Mouse (Mus musculus): ENCODE measurements around the gene AI661453.

The AI661453 gene

GRCm38 (mm10) chr17:47465016-47465415 lies 28.6 kb downstream of the AI661453 start:
- no peak for DNase-seq (ENCODE audit: low read depth, low spot score)

- DNase-seq (ENCODE audit: low read depth, low spot score): no peak
Measured at GRCm38 (mm10) chr17:47466284-47466683, 29.9 kb downstream of the AI661453 start.

GRCm38 (mm10) chr17:47467659-47468058 lies 31.2 kb downstream of the AI661453 start:
- no peak for DNase-seq (ENCODE audit: low read depth, low spot score)

- no peak for DNase-seq (ENCODE audit: low read depth, low spot score)
Measured at GRCm38 (mm10) chr17:47468063-47468462, 31.6 kb downstream of the AI661453 start.

- DNase-seq (ENCODE audit: low read depth, low spot score): no peak
Measured at GRCm38 (mm10) chr17:47468466-47468865, 32.1 kb downstream of the AI661453 start.

- no peak for DNase-seq (ENCODE audit: low read depth, low spot score)
Measured at GRCm38 (mm10) chr17:47469642-47470041, 33.2 kb downstream of the AI661453 start.

GRCm38 (mm10) chr17:47470121-47470520 lies 33.7 kb downstream of the AI661453 start:
- DNase-seq (ENCODE audit: low read depth, low spot score): no peak

- DNase-seq (ENCODE audit: low read depth, low spot score): no peak
Measured at GRCm38 (mm10) chr17:47470686-47471085, 34.3 kb downstream of the AI661453 start.

- DNase-seq (ENCODE audit: low read depth, low spot score): no peak
Measured at GRCm38 (mm10) chr17:47472435-47473350, 36.3 kb downstream of the AI661453 start.

GRCm38 (mm10) chr17:47473434-47473974 lies 37.1 kb downstream of the AI661453 start:
- peak; percentile 73 for DNase-seq (ENCODE audit: low read depth, low spot score)

- DNase-seq (ENCODE audit: low read depth, low spot score): no peak
Measured at GRCm38 (mm10) chr17:47474250-47474649, 37.8 kb downstream of the AI661453 start.

GRCm38 (mm10) chr17:47475181-47475580 lies 38.8 kb downstream of the AI661453 start:
- DNase-seq (ENCODE audit: low read depth, low spot score): no peak

- peak; percentile 31 for DNase-seq (ENCODE audit: low read depth, low spot score)
Measured at GRCm38 (mm10) chr17:47475714-47476113, 39.3 kb downstream of the AI661453 start.

- no peak for DNase-seq (ENCODE audit: low read depth, low spot score)
Measured at GRCm38 (mm10) chr17:47479887-47480286, 43.5 kb downstream of the AI661453 start.

- DNase-seq (ENCODE audit: low read depth, low spot score): peak; percentile 51
Measured at GRCm38 (mm10) chr17:47482401-47482800, 46.0 kb downstream of the AI661453 start.

- peak; percentile 45 for DNase-seq (ENCODE audit: low read depth, low spot score)
Measured at GRCm38 (mm10) chr17:47484241-47484921, 48.0 kb downstream of the AI661453 start.

GRCm38 (mm10) chr17:47484993-47485392 lies 48.6 kb downstream of the AI661453 start:
- DNase-seq (ENCODE audit: low read depth, low spot score): no peak

- DNase-seq (ENCODE audit: low read depth, low spot score): no peak
Measured at GRCm38 (mm10) chr17:47485791-47486190, 49.4 kb downstream of the AI661453 start.

GRCm38 (mm10) chr17:47490791-47491190 lies 54.4 kb downstream of the AI661453 start:
- DNase-seq (ENCODE audit: low read depth, low spot score): no peak

- no peak for DNase-seq (ENCODE audit: low read depth, low spot score)
Measured at GRCm38 (mm10) chr17:47492731-47493130, 56.3 kb downstream of the AI661453 start.

GRCm38 (mm10) chr17:47493653-47494052 lies 57.2 kb downstream of the AI661453 start:
- DNase-seq (ENCODE audit: low read depth, low spot score): no peak

- no peak for DNase-seq (ENCODE audit: low read depth, low spot score)
Measured at GRCm38 (mm10) chr17:47494132-47494531, 57.7 kb downstream of the AI661453 start.

Measured in CD4-positive helper T cell, adult 2 months (primary cell).